Mouse (Mus musculus): ENCODE measurements around the gene Dlg2.

Gene Dlg2

DNA sequence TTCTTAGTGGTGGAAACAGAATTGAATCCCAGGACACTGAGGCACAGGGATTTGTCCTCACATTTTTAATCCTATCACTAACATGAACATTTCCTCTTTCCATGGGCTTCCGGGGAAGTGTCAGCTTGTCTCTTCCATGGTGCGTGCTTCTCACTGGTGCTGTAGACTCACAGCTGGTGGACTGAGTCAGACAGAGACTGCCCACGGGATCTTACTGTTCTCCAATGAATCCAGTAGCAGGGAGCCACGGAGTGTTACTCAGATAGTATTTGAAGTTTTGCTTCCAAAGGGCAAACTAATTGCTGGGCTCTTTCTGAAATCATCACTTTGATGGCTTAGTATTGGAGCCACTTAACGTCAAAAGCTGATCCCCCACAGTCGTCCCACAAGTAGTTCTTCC lies 963.9 kb downstream of the Dlg2 start:
- DNase-seq (ENCODE audit: extremely low spot score, low read depth, low spot score): no peak

DNA sequence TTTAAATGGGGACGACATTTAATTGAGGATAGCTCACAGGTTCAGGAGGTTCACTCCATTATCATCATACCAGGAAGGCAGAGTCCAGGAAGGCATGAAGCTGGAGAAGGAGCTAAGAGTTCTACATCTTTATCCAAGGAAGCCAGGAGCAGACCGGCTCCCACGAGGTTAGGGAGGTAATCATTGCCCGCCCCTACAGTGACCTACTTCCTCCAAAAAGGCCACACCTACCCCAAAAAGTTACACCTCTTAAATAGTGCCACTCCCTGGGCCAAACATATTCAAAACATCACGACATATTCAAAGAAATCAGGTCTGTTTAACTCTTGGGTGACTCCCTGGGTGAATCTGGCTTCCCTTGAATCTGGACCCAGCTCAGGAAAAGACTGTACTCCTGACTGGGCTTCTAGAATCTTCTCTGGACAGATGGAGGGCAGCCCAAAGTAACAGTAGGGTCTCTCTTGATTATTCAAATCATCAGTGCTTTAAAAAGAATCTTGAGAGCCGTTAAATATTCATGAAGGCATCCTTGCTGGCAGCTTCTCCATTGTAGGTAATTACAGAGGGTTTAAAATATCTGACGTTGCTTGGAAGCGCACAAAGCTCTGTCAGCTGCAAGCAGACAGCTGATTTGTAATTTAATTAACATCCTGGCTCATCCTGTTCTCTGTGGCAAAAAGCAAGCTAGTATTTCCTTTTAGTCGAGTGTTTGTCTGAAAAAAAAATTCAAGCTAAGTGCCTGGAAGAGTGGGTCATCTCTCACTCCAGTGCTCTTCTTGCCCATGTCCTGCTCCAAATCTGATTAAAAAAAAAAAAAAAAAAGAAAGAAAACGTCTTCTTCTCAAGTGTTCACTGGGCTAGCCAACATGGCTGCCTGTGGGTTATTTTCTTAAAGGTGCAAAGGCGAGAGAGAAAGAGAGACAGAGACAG lies 966.2 kb downstream of the Dlg2 start:
- no peak for DNase-seq (ENCODE audit: extremely low spot score, low read depth, low spot score)

DNA sequence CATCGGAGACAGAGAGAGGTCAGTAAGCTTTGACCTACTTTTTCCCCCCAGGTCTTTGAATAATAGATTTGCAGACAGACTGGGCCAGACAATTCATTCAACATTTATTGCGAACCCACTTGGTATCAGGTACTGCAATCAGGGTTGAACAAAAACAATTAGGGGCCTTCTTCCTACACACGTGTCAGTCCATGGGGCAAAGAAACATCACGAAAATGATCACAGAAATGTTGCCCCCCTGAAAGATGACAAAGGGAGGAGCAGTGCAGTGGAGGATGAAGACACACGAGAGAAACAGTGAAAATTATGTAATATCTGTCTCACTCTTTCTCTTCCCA lies 966.9 kb downstream of the Dlg2 start:
- no peak for DNase-seq (ENCODE audit: extremely low spot score, low read depth, low spot score)

DNA sequence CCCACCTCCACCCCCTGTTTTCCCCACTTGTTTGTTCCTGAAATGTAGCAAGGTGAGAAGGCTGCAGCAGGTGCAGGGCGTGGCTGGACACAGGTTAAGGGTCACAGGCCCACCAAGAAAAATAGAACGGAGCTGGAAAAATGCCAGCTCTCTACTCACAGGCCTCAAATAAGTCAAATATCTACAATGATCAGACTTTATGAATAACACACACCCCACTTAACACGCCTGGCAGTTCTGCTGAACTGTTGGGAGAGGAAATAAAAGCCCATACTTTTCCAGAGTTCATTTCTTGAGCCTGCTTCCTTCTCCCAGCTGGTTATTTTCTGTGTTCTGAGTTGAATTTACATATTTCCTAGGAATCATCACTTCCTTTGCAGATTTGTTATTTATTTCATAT lies 967.4 kb downstream of the Dlg2 start:
- DNase-seq (ENCODE audit: extremely low spot score, low read depth, low spot score): no peak

DNA sequence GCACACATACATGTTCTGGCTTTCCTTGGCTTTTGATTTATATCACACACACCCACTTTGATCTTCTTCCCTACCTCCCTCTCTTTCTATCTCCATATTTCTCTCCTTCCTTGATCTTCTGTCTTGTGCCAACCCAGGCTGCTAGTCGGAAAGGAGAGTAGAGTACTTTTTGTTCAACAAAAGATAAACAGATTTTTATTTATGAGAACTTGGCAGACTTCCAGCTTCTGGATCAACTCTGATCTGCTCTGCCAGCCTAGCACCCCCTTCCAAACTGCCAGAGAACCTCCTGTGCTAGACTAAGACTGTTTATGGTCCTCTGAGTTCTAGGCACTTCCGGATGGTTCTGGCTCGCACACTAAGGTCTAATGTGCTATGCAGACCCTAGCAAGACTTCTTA lies 968.3 kb downstream of the Dlg2 start:
- no peak for DNase-seq (ENCODE audit: extremely low spot score, low read depth, low spot score)

DNA sequence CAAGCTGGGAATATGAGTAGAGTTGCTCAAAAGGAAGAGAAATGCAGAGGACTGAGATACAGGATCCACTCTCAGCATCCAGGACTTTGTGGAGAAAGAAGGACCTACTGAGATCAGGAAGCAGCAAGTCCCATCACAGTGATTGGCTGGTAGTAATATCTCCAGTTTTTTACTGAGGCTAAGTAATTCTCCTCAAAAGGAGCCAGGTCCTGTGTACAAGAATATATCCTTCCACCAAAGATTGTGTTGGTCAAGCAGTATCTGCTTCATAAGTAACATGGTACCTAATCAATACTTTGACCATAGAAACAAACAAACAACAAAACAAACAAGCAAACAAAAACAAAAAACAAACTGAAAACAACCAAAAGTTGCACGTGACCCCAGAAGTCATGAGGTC lies 980.3 kb downstream of the Dlg2 start:
- no peak for DNase-seq (ENCODE audit: extremely low spot score, low read depth, low spot score)

DNA sequence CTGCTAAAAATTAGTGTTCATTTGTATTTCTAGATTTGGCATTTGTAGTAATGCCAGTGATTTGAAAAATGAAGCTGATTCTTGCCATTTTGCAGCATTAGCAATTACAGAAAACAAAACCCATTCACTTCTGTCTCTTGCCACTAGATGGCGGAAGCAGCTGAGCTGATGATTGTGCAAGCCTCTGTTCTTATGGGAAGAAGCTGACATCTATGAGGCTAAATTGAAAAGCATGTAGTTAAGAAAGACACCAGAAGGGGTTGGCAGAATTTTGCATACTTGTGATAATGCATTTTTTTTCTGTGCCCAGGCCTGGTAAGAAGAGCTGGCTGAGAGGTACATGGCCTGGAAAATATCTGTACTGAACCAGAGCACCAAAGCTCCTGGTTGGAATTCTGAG lies 980.7 kb downstream of the Dlg2 start:
- DNase-seq (ENCODE audit: extremely low spot score, low read depth, low spot score): peak; percentile 69

DNA sequence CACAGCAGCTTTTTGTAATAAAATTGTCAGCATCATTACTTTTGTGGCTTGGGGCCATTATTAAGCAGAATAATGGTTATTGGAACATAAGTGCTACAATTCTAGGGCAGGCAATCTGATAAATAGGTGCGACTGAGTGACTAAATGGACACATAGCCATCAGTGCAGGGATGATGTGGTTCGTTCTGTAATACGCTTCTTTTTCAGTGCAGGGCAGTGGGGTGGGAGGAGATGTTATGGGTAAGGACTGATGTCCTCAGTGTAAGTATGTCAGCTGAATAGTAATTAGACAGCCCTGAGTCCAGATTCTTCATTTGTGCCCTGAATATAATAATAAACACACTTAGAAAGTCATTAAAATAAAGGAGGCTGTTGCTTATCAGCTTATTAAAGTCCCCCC lies 984.9 kb downstream of the Dlg2 start:
- DNase-seq (ENCODE audit: extremely low spot score, low read depth, low spot score): no peak

DNA sequence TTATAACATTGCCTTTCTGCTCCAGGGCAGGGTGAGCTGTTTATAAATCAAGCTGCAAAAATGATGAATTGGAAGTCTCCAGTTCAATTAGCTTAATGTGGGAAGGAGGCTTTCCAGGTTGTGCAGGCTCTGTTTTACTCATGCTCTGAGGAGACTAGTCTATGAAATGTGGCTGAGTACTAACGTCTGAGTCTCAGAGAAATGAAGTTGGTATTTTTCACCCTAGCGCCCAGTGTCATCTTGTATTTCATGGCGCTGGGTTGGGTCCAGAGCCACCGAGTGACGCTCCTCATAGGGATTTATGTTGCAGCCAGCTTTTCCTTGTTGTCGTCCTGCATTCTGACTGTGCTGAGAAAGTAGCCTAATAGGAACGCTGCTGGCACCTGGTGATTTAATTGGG lies 986.8 kb downstream of the Dlg2 start:
- peak; percentile 37 for DNase-seq (ENCODE audit: extremely low spot score, low read depth, low spot score)

DNA sequence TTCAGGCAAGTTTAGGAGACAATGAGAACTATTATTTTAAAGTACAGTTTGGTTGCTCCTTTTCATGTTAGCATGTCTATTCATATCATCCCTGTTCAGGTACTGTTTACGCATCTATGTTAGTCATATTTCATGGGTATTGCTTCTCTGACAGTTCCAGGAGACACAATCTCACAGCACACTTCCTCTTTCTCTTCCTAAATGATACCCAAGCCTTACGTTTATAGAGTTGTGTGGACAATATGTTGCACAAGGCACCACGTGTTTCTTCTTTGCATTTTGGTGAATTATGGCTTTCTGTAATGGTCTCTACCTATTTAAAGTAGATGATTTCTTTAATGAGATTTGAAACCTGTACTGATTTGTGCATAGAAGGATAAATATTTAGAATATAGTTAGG lies 990.6 kb downstream of the Dlg2 start:
- DNase-seq (ENCODE audit: extremely low spot score, low read depth, low spot score): no peak

DNA sequence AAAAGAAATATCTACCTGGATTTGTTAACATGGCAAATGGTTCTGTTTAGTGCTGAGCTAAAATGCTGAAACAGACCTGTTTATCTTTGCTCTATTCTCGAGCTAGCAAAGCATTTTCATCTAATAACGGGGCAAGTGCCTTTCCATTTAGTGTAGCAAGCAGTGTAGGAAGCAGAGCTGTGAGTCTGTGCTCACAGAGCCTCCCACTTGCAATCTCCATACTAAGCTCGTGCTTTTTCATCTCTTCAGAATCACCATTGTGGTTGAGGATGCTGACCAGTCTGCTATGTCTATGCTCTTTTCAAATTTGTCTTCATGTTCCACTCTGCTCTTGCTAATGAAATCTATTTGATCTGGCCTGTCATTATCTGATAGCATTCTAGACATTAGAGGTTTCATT lies 1002.7 kb downstream of the Dlg2 start:
- no peak for DNase-seq (ENCODE audit: extremely low spot score, low read depth, low spot score)

DNA sequence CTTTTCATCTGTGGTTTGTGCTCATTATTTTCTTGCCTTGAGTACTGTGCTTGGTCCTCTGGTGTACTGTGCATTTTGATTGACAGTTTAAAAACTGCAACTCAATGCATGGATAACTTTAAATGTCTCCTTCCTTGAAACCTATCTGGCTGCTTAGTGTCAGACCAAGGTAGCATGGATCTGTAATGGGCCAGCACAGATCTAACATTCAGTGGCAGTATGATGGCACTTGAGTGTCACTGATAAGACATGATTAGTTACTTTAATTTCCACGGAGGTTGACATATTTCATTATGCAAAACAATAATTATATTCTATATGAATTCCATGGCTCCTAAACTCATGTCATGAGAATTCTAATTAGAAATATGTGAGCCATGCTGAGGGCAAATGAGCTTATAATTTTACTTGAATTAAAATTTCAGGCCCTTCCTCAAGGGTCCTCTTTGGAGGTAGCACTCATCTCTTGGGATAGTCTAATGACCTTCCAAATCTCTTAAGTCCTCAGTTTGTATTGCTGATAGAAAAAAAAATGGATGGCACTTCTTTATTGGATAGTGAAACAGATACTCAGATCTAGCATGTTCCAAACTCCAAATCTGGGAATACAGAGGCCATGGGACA lies 1005.2 kb downstream of the Dlg2 start:
- DNase-seq (ENCODE audit: extremely low spot score, low read depth, low spot score): no peak

DNA sequence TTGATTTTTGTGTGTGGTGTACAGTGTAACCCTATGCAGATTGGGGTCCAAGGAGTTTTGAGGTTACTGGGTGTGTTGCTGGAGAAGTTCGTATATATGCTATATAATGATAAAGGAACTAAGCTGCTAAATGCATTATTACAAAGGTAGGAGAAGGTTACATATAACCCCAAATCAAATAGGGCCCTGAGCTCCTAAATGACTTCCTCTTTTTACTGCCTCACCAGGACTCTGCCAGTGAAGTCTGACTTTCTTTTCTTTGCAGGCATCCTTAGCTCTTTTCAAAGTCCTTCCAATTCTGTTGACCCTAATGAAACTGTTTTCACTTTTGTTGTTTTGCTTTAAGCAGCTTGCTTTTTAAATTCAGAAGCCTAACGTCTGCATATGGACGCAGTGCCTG lies 1016.8 kb downstream of the Dlg2 start:
- DNase-seq (ENCODE audit: extremely low spot score, low read depth, low spot score): no peak

DNA sequence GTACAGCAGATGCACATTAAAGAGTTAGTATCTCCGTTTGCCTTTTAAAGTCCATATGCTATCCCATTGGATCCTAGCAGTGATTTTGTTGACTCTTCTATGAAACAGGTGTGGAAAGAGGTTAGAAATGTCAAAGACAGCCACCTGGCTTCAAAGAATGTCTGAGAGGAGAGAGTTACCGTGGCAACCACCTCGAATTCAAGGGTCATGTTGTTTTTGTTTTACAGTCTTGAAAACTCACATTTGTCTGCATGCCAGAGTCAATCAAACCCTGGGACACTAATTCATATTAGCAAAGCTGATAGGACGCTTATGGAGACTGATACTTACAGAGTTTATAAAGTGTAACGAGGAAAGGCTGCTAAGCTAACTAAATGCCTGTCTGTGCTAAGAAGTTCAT lies 1019.1 kb downstream of the Dlg2 start:
- no peak for DNase-seq (ENCODE audit: extremely low spot score, low read depth, low spot score)

DNA sequence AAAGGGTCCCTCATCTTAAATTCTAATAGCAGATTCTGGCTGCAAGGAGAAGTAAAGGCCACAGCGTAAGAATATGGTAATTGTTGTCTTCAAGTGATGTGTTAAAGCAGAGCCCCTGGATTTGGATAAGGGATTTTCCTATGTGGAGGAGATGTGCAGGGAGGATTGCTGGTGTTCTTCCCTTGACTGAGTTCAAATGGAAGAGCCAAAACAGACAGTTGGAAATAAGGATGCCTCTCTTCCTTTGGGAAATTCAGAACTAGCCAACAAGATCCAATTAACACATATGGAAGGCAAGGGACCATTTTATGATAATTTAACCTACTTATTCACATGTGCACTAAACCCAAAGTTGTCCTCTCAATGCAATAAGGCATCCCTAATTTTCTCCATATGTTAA lies 1034.6 kb downstream of the Dlg2 start:
- DNase-seq (ENCODE audit: extremely low spot score, low read depth, low spot score): no peak

DNA sequence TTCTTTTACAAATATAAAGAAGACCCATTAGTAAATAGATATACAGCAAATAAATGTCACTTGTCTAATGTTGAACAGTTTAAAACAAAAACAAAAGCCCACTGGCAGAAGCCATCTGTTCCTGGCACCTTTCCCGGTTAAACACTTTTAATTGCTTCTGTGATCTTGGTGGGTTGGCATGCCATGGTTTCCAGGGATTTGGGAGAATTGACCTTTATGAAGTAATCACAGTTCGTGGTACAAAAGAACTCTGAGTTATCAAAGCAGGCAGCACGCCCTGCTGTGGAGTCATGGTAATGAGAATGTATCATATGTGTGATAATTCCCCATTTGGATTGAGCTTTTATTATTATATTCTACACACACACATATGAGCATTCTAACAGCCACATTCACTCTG lies 1038.0 kb downstream of the Dlg2 start:
- DNase-seq (ENCODE audit: extremely low spot score, low read depth, low spot score): no peak

DNA sequence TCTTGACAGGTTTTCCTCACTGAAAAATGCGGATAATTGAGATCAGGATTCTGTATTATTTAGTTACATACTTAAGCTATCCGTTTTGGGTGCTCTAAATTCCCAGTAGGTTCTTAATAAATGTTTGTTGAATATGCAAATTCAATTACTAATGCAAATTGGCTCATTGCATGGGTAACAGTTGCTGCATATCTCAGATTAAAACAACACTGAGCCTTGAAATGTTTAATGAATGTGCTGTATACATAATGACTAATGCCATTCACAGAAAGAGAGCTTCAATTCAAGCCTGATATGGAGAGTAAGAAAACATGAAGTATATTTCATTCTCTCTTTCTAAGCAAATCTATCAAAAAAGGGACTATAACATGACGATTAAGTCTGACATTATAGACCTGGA lies 1039.8 kb downstream of the Dlg2 start:
- no peak for DNase-seq (ENCODE audit: extremely low spot score, low read depth, low spot score)

DNA sequence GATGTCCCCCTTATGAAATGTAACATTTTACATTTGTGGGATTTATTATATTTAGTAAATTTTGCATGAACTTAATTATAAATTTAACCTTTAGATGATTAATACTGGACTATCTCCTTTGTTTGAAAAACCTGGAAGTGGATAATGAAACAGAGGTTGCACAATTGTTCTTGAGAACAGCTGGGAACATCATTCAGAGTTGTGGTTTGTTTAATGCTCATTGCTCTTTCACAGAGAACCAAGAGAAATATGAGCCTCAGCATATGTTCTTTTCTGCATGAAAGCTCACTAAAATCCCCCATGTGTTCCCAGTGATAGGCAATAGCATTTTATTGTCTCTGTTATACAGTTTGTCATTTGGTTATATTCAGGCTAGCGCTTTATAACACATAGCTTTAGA lies 1049.4 kb downstream of the Dlg2 start:
- no peak for DNase-seq (ENCODE audit: extremely low spot score, low read depth, low spot score)

DNA sequence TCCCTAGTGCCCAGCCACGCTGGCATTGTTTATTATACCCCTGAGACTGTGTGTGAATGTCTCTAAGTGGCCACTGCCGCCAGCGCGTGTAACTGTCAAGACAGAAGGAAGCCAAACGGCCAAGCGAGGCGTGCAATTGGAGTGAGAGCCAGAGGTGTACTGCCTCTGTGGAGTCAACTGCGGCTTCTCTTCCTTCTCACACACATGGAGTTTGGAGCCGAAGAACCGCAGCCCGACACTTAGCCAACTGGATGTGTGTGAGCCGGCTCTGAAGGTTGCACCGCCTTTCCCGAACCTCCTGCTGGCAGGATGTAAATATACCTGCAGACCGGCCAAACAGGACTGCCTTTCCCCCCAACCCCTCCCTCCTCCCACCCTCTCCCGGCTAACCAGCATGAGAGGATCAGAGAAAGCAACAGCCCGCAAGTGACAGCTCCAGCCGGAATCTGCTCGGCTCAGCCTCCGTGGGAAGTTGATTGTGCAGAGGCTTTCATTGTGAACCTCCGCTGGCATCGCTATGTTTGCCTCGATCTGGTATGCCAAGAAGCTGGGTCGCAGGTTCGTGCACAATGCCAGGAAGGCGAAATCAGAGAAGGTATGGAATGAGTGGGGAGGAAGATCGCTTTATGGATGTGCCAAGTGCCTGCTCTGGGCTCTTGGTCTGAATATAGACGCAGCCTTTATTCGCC lies 1066.3 kb downstream of the Dlg2 start:
- DNase-seq (ENCODE audit: extremely low spot score, low read depth, low spot score): no peak

DNA sequence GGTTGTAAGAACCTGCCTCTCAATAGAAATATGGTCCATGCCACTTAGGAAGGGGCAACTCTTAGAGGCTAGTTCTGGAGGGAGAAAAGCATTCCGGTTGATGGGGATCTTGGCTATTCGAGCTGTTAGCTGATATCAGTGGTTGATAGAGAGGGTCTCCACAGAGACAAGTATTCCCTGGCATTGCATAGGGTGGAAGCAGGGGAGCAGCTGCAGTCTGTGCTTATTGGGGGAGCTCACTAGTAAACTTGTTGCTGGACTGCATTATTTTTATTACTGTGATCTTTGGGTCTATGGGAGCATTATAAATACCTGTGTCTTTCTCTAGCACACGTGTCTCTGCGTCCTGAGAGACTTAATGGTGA lies 1066.8 kb downstream of the Dlg2 start:
- DNase-seq (ENCODE audit: extremely low spot score, low read depth, low spot score): no peak

DNA sequence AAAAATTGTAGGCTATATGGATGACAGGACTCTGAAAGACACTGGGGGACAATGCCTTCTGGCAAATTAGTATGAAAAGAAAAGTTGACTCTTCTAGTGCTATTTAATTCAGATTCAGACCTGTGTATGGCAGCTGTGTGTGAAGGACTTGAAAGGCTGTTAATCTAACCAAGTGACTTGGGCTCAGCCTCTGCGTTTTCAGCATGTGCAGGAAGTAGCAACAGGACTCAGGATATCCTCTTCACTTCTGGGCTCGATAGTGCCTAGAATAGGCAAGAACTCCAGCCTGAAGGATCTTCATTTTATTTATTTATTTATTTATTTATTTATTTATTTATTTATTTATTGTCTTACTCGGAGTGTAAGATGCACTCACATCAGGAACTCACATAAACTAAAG lies 1068.1 kb downstream of the Dlg2 start:
- DNase-seq (ENCODE audit: extremely low spot score, low read depth, low spot score): no peak

DNA sequence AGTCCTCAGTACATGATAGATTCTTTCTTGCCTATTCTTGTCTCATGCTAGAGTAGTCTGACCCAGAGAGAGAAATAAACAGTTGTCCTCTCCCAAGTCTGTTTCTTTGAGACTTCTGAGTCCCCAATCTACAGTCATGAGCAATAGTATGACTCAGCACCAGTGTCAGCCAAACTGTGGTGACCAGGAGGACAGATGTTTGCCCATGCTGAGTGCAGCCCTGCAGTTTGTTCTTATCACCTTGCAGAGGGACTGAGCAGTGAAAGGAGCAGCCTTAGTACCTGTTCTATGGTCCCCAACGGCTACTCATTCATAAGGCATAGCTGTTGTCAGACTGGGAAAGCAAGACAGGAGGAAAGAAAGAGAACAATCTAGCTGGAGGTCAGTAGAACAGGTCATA lies 1072.3 kb downstream of the Dlg2 start:
- DNase-seq (ENCODE audit: extremely low spot score, low read depth, low spot score): no peak

Data from hindlimb bud, embryonic 11.5 days (tissue).